Mouse (Mus musculus) erythroblast, adult 5-6 weeks (primary cell): Measurements from ENCODE around the gene Cideb. TPM values are rescaled to one million over a fixed set of nuclear protein-coding genes. Genes with fewer than 3 reads are reported as not detected.

Experiments
- total RNA-seq, 2 experiments: library from RNA; stranded (forward) in 1 of 2; stranded (reverse) in 1 of 2; fragments of 150-400 nt in 1 of 2; fragments of 200-764, 138-1000 nt in 1 of 2; gene quantifications; 2 replicates each; pipeline versions ENCODE4 v1.2.3 to v1.2.4; 2015 to 2017; ENCODE audit warnings: low replicate concordance in 2 of 2

Cideb gene
- total RNA-seq, 2 experiments from 2014 or later = 0.94 TPM; not detected in 1

Other genes with a start within 250 kb of the Cideb start
Only the 30 nearest of the 35 such genes appear.
- not detected in 2 replicates for gene Fitm1, start 182.8 kb downstream of the Cideb start, total RNA-seq (2015; ENCODE audit: low replicate concordance)
- not detected in 2 replicates for gene Fitm1, start 182.8 kb downstream of the Cideb start, total RNA-seq (2017; ENCODE audit: low replicate concordance)
- 271 and 301 TPM in 2 replicates for gene Psme1, start 180.3 kb downstream of the Cideb start, total RNA-seq (2015; ENCODE audit: low replicate concordance)
- gene Psme1, start 180.3 kb downstream of the Cideb start, total RNA-seq (2017; ENCODE audit: low replicate concordance) = 107 and 147 TPM in 2 replicates
- gene Emc9, start 173.2 kb downstream of the Cideb start, total RNA-seq (2015; ENCODE audit: low replicate concordance) = 10.9 TPM in 1 of 2 replicates, not detected in the other
- 2.6 and 3.6 TPM in 2 replicates for gene Emc9, start 173.2 kb downstream of the Cideb start, total RNA-seq (2017; ENCODE audit: low replicate concordance)
- 74.0 and 102 TPM in 2 replicates for gene Psme2, start 167.3 kb downstream of the Cideb start, total RNA-seq (2015; ENCODE audit: low replicate concordance)
- 83.1 and 86.1 TPM in 2 replicates for gene Psme2, start 167.3 kb downstream of the Cideb start, total RNA-seq (2017; ENCODE audit: low replicate concordance)
- gene Rnf31, start 166.8 kb downstream of the Cideb start, total RNA-seq (2015; ENCODE audit: low replicate concordance) = 6.5 and 9.4 TPM in 2 replicates
- 7.1 and 8.9 TPM in 2 replicates for gene Rnf31, start 166.8 kb downstream of the Cideb start, total RNA-seq (2017; ENCODE audit: low replicate concordance)
- gene Irf9, start 154.9 kb downstream of the Cideb start, total RNA-seq (2015; ENCODE audit: low replicate concordance) = 65.1 and 69.8 TPM in 2 replicates
- gene Irf9, start 154.9 kb downstream of the Cideb start, total RNA-seq (2017; ENCODE audit: low replicate concordance) = 104 and 106 TPM in 2 replicates
- gene Rec8, start 140.4 kb downstream of the Cideb start, total RNA-seq (2015; ENCODE audit: low replicate concordance) = 1.7 TPM in 1 of 2 replicates, not detected in the other
- 0.84 and 2.2 TPM in 2 replicates for gene Rec8, start 140.4 kb downstream of the Cideb start, total RNA-seq (2017; ENCODE audit: low replicate concordance)
- gene Ipo4, start 122.5 kb downstream of the Cideb start, total RNA-seq (2015; ENCODE audit: low replicate concordance) = 3.7 and 29.7 TPM in 2 replicates
- gene Ipo4, start 122.5 kb downstream of the Cideb start, total RNA-seq (2017; ENCODE audit: low replicate concordance) = 7.0 and 13.8 TPM in 2 replicates
- gene Gm49378, start 120.6 kb downstream of the Cideb start, total RNA-seq (2015; ENCODE audit: low replicate concordance) = 0.96 and 5.4 TPM in 2 replicates
- 5.4 TPM in 1 of 2 replicates, not detected in the other for gene Gm49378, start 120.6 kb downstream of the Cideb start, total RNA-seq (2017; ENCODE audit: low replicate concordance)
- gene Tm9sf1, start 114.7 kb downstream of the Cideb start, total RNA-seq (2015; ENCODE audit: low replicate concordance) = 9.6 and 14.2 TPM in 2 replicates
- gene Tm9sf1, start 114.7 kb downstream of the Cideb start, total RNA-seq (2017; ENCODE audit: low replicate concordance) = 12.0 and 20.5 TPM in 2 replicates
- 0.84 TPM in 1 of 2 replicates, not detected in the other for gene Tssk4, start 108.3 kb downstream of the Cideb start, total RNA-seq (2015; ENCODE audit: low replicate concordance)
- gene Tssk4, start 108.3 kb downstream of the Cideb start, total RNA-seq (2017; ENCODE audit: low replicate concordance) = 0.28 and 0.68 TPM in 2 replicates
- gene Mdp1, start 98.0 kb downstream of the Cideb start, total RNA-seq (2015; ENCODE audit: low replicate concordance) = 4.6 and 10.4 TPM in 2 replicates
- 7.1 and 8.4 TPM in 2 replicates for gene Mdp1, start 98.0 kb downstream of the Cideb start, total RNA-seq (2017; ENCODE audit: low replicate concordance)
- gene Gmpr2, start 86.5 kb downstream of the Cideb start, total RNA-seq (2015; ENCODE audit: low replicate concordance) = 1.5 and 2.7 TPM in 2 replicates
- gene Gmpr2, start 86.5 kb downstream of the Cideb start, total RNA-seq (2017; ENCODE audit: low replicate concordance) = 6.9 and 8.5 TPM in 2 replicates
- gene Nedd8, start 86.3 kb downstream of the Cideb start, total RNA-seq (2015; ENCODE audit: low replicate concordance) = 89.5 and 91.3 TPM in 2 replicates
- 66.5 and 67.1 TPM in 2 replicates for gene Nedd8, start 86.3 kb downstream of the Cideb start, total RNA-seq (2017; ENCODE audit: low replicate concordance)
- gene Tinf2, start 76.6 kb downstream of the Cideb start, total RNA-seq (2015; ENCODE audit: low replicate concordance) = 7.7 and 10.2 TPM in 2 replicates
- 12.9 and 13.1 TPM in 2 replicates for gene Tinf2, start 76.6 kb downstream of the Cideb start, total RNA-seq (2017; ENCODE audit: low replicate concordance)
- 0.96 TPM in 1 of 2 replicates, not detected in the other for gene Tgm1, start 44.5 kb downstream of the Cideb start, total RNA-seq (2015; ENCODE audit: low replicate concordance)
- gene Tgm1, start 44.5 kb downstream of the Cideb start, total RNA-seq (2017; ENCODE audit: low replicate concordance) = 0.14 and 0.85 TPM in 2 replicates
- gene Rabggta, start 36.2 kb downstream of the Cideb start, total RNA-seq (2015; ENCODE audit: low replicate concordance) = 2.3 and 5.4 TPM in 2 replicates
- 2.1 and 2.2 TPM in 2 replicates for gene Rabggta, start 36.2 kb downstream of the Cideb start, total RNA-seq (2017; ENCODE audit: low replicate concordance)
- gene Dhrs1, start 12.8 kb downstream of the Cideb start, total RNA-seq (2015; ENCODE audit: low replicate concordance) = 22.4 and 27.1 TPM in 2 replicates
- gene Dhrs1, start 12.8 kb downstream of the Cideb start, total RNA-seq (2017; ENCODE audit: low replicate concordance) = 3.9 and 14.9 TPM in 2 replicates
- 6.5 and 11.3 TPM in 2 replicates for gene Nop9, start 12.8 kb downstream of the Cideb start, total RNA-seq (2015; ENCODE audit: low replicate concordance)
- 3.7 and 3.9 TPM in 2 replicates for gene Nop9, start 12.8 kb downstream of the Cideb start, total RNA-seq (2017; ENCODE audit: low replicate concordance)
- gene Ltb4r2, start 3.0 kb upstream of the Cideb start, total RNA-seq (2015; ENCODE audit: low replicate concordance) = not detected in 2 replicates
- gene Ltb4r2, start 3.0 kb upstream of the Cideb start, total RNA-seq (2017; ENCODE audit: low replicate concordance) = 0.14 TPM in 1 of 2 replicates, not detected in the other
- gene Ltb4r1, start 7.5 kb upstream of the Cideb start, total RNA-seq (2015; ENCODE audit: low replicate concordance) = 6.3 and 14.8 TPM in 2 replicates
- 9.3 and 21.8 TPM in 2 replicates for gene Ltb4r1, start 7.5 kb upstream of the Cideb start, total RNA-seq (2017; ENCODE audit: low replicate concordance)
- gene Adcy4, start 25.6 kb upstream of the Cideb start, total RNA-seq (2015; ENCODE audit: low replicate concordance) = not detected in 2 replicates
- gene Adcy4, start 25.6 kb upstream of the Cideb start, total RNA-seq (2017; ENCODE audit: low replicate concordance) = not detected in 2 replicates
- gene Ripk3, start 30.4 kb upstream of the Cideb start, total RNA-seq (2015; ENCODE audit: low replicate concordance) = 17.1 and 22.6 TPM in 2 replicates
- 6.7 and 7.2 TPM in 2 replicates for gene Ripk3, start 30.4 kb upstream of the Cideb start, total RNA-seq (2017; ENCODE audit: low replicate concordance)
- gene Nfatc4, start 64.7 kb upstream of the Cideb start, total RNA-seq (2015; ENCODE audit: low replicate concordance) = not detected in 2 replicates
- not detected in 2 replicates for gene Nfatc4, start 64.7 kb upstream of the Cideb start, total RNA-seq (2017; ENCODE audit: low replicate concordance)
- 0.38 and 0.84 TPM in 2 replicates for gene Nynrin, start 95.6 kb upstream of the Cideb start, total RNA-seq (2015; ENCODE audit: low replicate concordance)
- gene Nynrin, start 95.6 kb upstream of the Cideb start, total RNA-seq (2017; ENCODE audit: low replicate concordance) = 0.42 and 0.77 TPM in 2 replicates
- gene Cbln3, start 125.9 kb upstream of the Cideb start, total RNA-seq (2015; ENCODE audit: low replicate concordance) = not detected in 2 replicates
- 0.14 TPM in 1 of 2 replicates, not detected in the other for gene Cbln3, start 125.9 kb upstream of the Cideb start, total RNA-seq (2017; ENCODE audit: low replicate concordance)
- gene Khnyn, start 126.5 kb upstream of the Cideb start, total RNA-seq (2015; ENCODE audit: low replicate concordance) = 30.7 and 36.4 TPM in 2 replicates
- gene Khnyn, start 126.5 kb upstream of the Cideb start, total RNA-seq (2017; ENCODE audit: low replicate concordance) = 122 and 126 TPM in 2 replicates
- 1.3 TPM in 2 replicates for gene Sdr39u1, start 141.8 kb upstream of the Cideb start, total RNA-seq (2015; ENCODE audit: low replicate concordance)
- gene Sdr39u1, start 141.8 kb upstream of the Cideb start, total RNA-seq (2017; ENCODE audit: low replicate concordance) = 3.5 and 10.6 TPM in 2 replicates
- not detected in 2 replicates for gene Cma1, start 186.2 kb upstream of the Cideb start, total RNA-seq (2015; ENCODE audit: low replicate concordance)
- gene Cma1, start 186.2 kb upstream of the Cideb start, total RNA-seq (2017; ENCODE audit: low replicate concordance) = not detected in 2 replicates
- not detected in 2 replicates for gene Cma2, start 192.5 kb upstream of the Cideb start, total RNA-seq (2015; ENCODE audit: low replicate concordance)
- gene Cma2, start 192.5 kb upstream of the Cideb start, total RNA-seq (2017; ENCODE audit: low replicate concordance) = not detected in 2 replicates